Comparison of ENCODE assay signal across 9 mouse cellular contexts in genomic region chr8:83595050-83595345, GRCm38 (mm10). TPM values are rescaled to one million over a fixed set of nuclear protein-coding genes. Genes with fewer than 3 reads are reported as not detected.
DNase-seq lines count a peak whose midpoint lies in the region; ATAC-seq and TF ChIP-seq lines count a peak whose summit lies in the region.
"Not testable (repeated sequence)": the region's sequence is repeated elsewhere in the genome, so short reads cannot be mapped to it uniquely, and the experiment has no call there.
"Had no signal": no experiment of that assay in that cellular context is flagged by ENCODE, and none has a peak within 500 bp of the region (broad histone marks: within the 10 kb centered on the region; RNA-seq: fewer than 3 reads in every experiment).

No protein-coding gene starts in this region.

- H3K79me2 ChIP-seq in MEL (ENCODE audit: control insufficient read depth, insufficient read depth, low read length, poor library complexity): peaks cover 30% of the 10 kb centered on the region

- 0 out of 6 replicates have a peak, but pooled peaks of 1 of the 3 experiments have one; percentile 7 for TF ChIP-seq CTCF in MEL (IDR thresholded peaks at IDR 0.05 in 2 of 3, conservative IDR thresholded peaks at IDR 0.05 in 1 of 3; ENCODE audit: control insufficient read depth in 1 of 3, insufficient read depth in 1 of 3, low read depth in 2 of 3, low read length in 3 of 3, poor library complexity in 1 of 3, severe bottlenecking in 1 of 3)
- not testable (repeated sequence) for TF ChIP-seq CTCF in embryonic fibroblast, embryonic 13.5 days (IDR thresholded peaks at IDR 0.05; ENCODE audit: borderline replicate concordance, insufficient read depth, low read length)
- peak; percentile 35 for TF ChIP-seq CTCF in lung, postnatal 0 days (IDR thresholded peaks at IDR 0.05)

- peak overlapping the region; percentile 71 to 91 for H3K4me3 ChIP-seq in MEL (ENCODE audit: control insufficient read depth in 1 of 2, insufficient read depth in 1 of 2, low read depth in 2 of 2, low read length in 2 of 2)
- peak overlapping the region; percentile 35 for H3K4me3 ChIP-seq in embryonic fibroblast, embryonic 13.5 days (ENCODE audit: insufficient read depth, low read length)
- H3K4me3 ChIP-seq in heart, embryonic 12.5 days: peak overlapping the region; percentile 92
- H3K4me3 ChIP-seq in intestine, embryonic 14.5 days (ENCODE audit: low read depth, low read length): peak overlapping the region; percentile 92
- H3K4me3 ChIP-seq in limb, embryonic 13.5 days: peak overlapping the region; percentile 91
- H3K4me3 ChIP-seq in lung, postnatal 0 days (ENCODE audit: low read depth, low read length): peak overlapping the region; percentile 64; the same call in 1 of the 2 replicates
- peak overlapping the region; percentile 85 for H3K4me3 ChIP-seq in neural tube, embryonic 11.5 days (ENCODE audit: low read depth, low read length)

- H3K9ac ChIP-seq in MEL (ENCODE audit: control insufficient read depth, low read depth, low read length, poor library complexity, severe bottlenecking): peak overlapping the region; percentile 93
- peak overlapping the region; percentile 76 for H3K9ac ChIP-seq in heart, embryonic 12.5 days
- peak overlapping the region; percentile 63 for H3K9ac ChIP-seq in intestine, embryonic 14.5 days (ENCODE audit: low read length)
- peak overlapping the region; percentile 68 for H3K9ac ChIP-seq in limb, embryonic 13.5 days
- peak overlapping the region; percentile 32; the same call in 1 of the 2 replicates for H3K9ac ChIP-seq in lung, postnatal 0 days (replicated peaks; ENCODE audit: low read depth)
- peak overlapping the region; percentile 70; the same call in 1 of the 2 replicates for H3K9ac ChIP-seq in neural tube, embryonic 11.5 days (ENCODE audit: low read length)

- H3K27ac ChIP-seq in MEL (ENCODE audit: control insufficient read depth, low read depth, low read length): peak overlapping the region; percentile 96
- peak overlapping the region; percentile 66 for H3K27ac ChIP-seq in embryonic fibroblast, embryonic 13.5 days (ENCODE audit: insufficient read depth, low read length)
- H3K27ac ChIP-seq in heart, embryonic 12.5 days (ENCODE audit: poor library complexity, severe bottlenecking): peak overlapping the region; percentile 93
- H3K27ac ChIP-seq in intestine, embryonic 14.5 days (ENCODE audit: low read depth): peak overlapping the region; percentile 91
- H3K27ac ChIP-seq in limb, embryonic 13.5 days: peak overlapping the region; percentile 90
- peak overlapping the region; percentile 84 for H3K27ac ChIP-seq in lung, postnatal 0 days (ENCODE audit: low read length)
- peak overlapping the region; percentile 94 for H3K27ac ChIP-seq in neural tube, embryonic 11.5 days (ENCODE audit: low read depth, low read length)

- peak overlapping the region; percentile 86 for H3K4me2 ChIP-seq in heart, embryonic 12.5 days
- peak overlapping the region; percentile 59 for H3K4me2 ChIP-seq in intestine, embryonic 14.5 days (ENCODE audit: low read length)
- H3K4me2 ChIP-seq in limb, embryonic 13.5 days (replicated peaks): peak overlapping the region; percentile 92
- H3K4me2 ChIP-seq in lung, postnatal 0 days (replicated peaks; ENCODE audit: low read depth, low read length): peak overlapping the region; percentile 88
- peak overlapping the region; percentile 54 for H3K4me2 ChIP-seq in neural tube, embryonic 11.5 days (ENCODE audit: low read depth)

- ATAC-seq in heart, embryonic 12.5 days (ENCODE audit: insufficient number of reproducible peaks, low FRiP score); intestine, embryonic 14.5 days (replicated peaks; ENCODE audit: low FRiP score, low TSS enrichment, low read depth); lung, postnatal 0 days; neural tube, embryonic 11.5 days (ENCODE audit: insufficient read depth, low FRiP score, low TSS enrichment): not testable (repeated sequence)
- peak; percentile 5; the same call in 1 of the 2 replicates for ATAC-seq in limb, embryonic 13.5 days (ENCODE audit: low FRiP score, low read depth)

- WGBS in heart, embryonic 12.5 days: 47% methylated on average over 3 of the region's 3 CpGs
- 52% methylated on average over 3 of the region's 3 CpGs for WGBS in intestine, embryonic 14.5 days
- WGBS in limb, embryonic 13.5 days: 56% methylated on average over 3 of the region's 3 CpGs
- 48% methylated on average over 3 of the region's 3 CpGs for WGBS in lung, postnatal 0 days
- WGBS in neural tube, embryonic 11.5 days: 69% methylated on average over 3 of the region's 3 CpGs

- not testable (repeated sequence) for H3K9me3 ChIP-seq in MEL (replicated peaks; ENCODE audit: insufficient read depth, low read length); heart, embryonic 12.5 days (replicated peaks); intestine, embryonic 14.5 days (ENCODE audit: control insufficient read depth, low read length); limb, embryonic 13.5 days; lung, postnatal 0 days (ENCODE audit: low read length); neural tube, embryonic 11.5 days (ENCODE audit: control insufficient read depth, low read length)

- TF ChIP-seq RAD21 in MEL (IDR thresholded peaks at IDR 0.05; ENCODE audit: low read depth, low read length): not testable (repeated sequence)

- not testable (repeated sequence) for H3K27me3 ChIP-seq in MEL (ENCODE audit: control insufficient read depth in 1 of 2, insufficient read depth in 2 of 2, low read length in 2 of 2); heart, embryonic 12.5 days (replicated peaks); intestine, embryonic 14.5 days (replicated peaks; ENCODE audit: control insufficient read depth, insufficient read depth, low read length); limb, embryonic 13.5 days; lung, postnatal 0 days (replicated peaks; ENCODE audit: insufficient read depth, low read length); neural tube, embryonic 11.5 days (ENCODE audit: control insufficient read depth, insufficient read depth, low read length)

- H3K4me1 ChIP-seq in MEL (ENCODE audit: control insufficient read depth in 1 of 2, insufficient read depth in 2 of 2, low read length in 2 of 2): peaks cover 10 to 11% of the 10 kb centered on the region in 2 experiments
- H3K4me1 ChIP-seq in embryonic fibroblast, embryonic 13.5 days (ENCODE audit: control insufficient read depth, insufficient read depth, low read length); lung, postnatal 0 days (ENCODE audit: insufficient read depth, low read depth, low read length); neural tube, embryonic 11.5 days (ENCODE audit: control insufficient read depth, insufficient read depth, low read length): not testable (repeated sequence)
- peaks cover 26% of the 10 kb centered on the region for H3K4me1 ChIP-seq in heart, embryonic 12.5 days (replicated peaks)
- H3K4me1 ChIP-seq in intestine, embryonic 14.5 days (replicated peaks; ENCODE audit: control insufficient read depth, insufficient read depth, low read length): peaks cover 26% of the 10 kb centered on the region
- peaks cover 33% of the 10 kb centered on the region for H3K4me1 ChIP-seq in limb, embryonic 13.5 days

- TF ChIP-seq POLR2A in MEL (IDR thresholded peaks at IDR 0.05; ENCODE audit: control insufficient read depth in 1 of 2, insufficient read depth in 1 of 2, low read depth in 1 of 2, low read length in 2 of 2, poor library complexity in 1 of 2); embryonic fibroblast, embryonic 13.5 days (IDR thresholded peaks at IDR 0.05; ENCODE audit: low read depth, low read length): not testable (repeated sequence)

- not testable (repeated sequence) for DNase-seq in MEL (ENCODE audit: low read depth, low spot score); intestine, embryonic 14.5 days (ENCODE audit: low spot score); lung, postnatal 0 days (ENCODE audit: low spot score); neural tube, embryonic 11.5 days (ENCODE audit: low spot score)

- TF ChIP-seq EP300 in MEL (IDR thresholded peaks at IDR 0.05; ENCODE audit: low read depth in 1 of 2, low read length in 2 of 2); lung, postnatal 0 days (IDR thresholded peaks at IDR 0.05): not testable (repeated sequence)

- H3K36me3 ChIP-seq in MEL (ENCODE audit: control insufficient read depth in 1 of 2, insufficient read depth in 2 of 2, low read length in 2 of 2); intestine, embryonic 14.5 days (ENCODE audit: control insufficient read depth, insufficient read depth, low read length); limb, embryonic 13.5 days; lung, postnatal 0 days (ENCODE audit: insufficient read depth, low read length); neural tube, embryonic 11.5 days (ENCODE audit: control insufficient read depth, insufficient read depth, low read length): not testable (repeated sequence)
- H3K36me3 ChIP-seq in heart, embryonic 12.5 days: peaks cover 15% of the 10 kb centered on the region; the same call in 1 of the 2 replicates

RNA-seq across cellular contexts. Expression of gene Tecr, which starts 12.8 kb away (rescaled TPM):
- total RNA-seq in MEL (2012; rRNA removed): 74.2 and 78.0 TPM in 2 replicates
- 100 to 1,000 TPM in 1 of 2 experiments, not detected in 1; 229 TPM for polyA plus RNA-seq in MEL (2012; ENCODE audit: insufficient read depth in 1 of 2, insufficient read length in 2 of 2, low read depth in 1 of 2, low replicate concordance in 2 of 2, missing spikeins in 1 of 2)
- 210 and 213 TPM in 2 replicates for polyA plus RNA-seq in embryonic fibroblast, embryonic 13.5 days (2011; ENCODE audit: insufficient read length, low read depth, missing spikeins)
- 445 and 456 TPM in 2 replicates for polyA plus RNA-seq in heart, embryonic 12.5 days (2016; fragmentation: Nextera tagmentation; extraction: Ambion mirVana)
- 660 and 684 TPM in 2 replicates for polyA plus RNA-seq in intestine, embryonic 14.5 days (2014; fragmentation: Nextera tagmentation; extraction: Ambion mirVana)
- 578 and 605 TPM in 2 replicates for polyA plus RNA-seq in limb, embryonic 13.5 days (2015; fragmentation: Nextera tagmentation; extraction: Ambion mirVana)
- polyA plus RNA-seq in lung, postnatal 0 days (2015; fragmentation: Nextera tagmentation; extraction: Ambion mirVana): 273 and 293 TPM in 2 replicates
- polyA plus RNA-seq in neural tube, embryonic 11.5 days (2014; fragmentation: Nextera tagmentation; extraction: Ambion mirVana): 734 and 760 TPM in 2 replicates

RNA-seq across cellular contexts. Expression of gene Dnajb1, which starts 13.0 kb away (rescaled TPM):
- 38.2 and 43.2 TPM in 2 replicates for total RNA-seq in MEL (2012; rRNA removed)
- polyA plus RNA-seq in MEL (2012; ENCODE audit: insufficient read depth in 1 of 2, insufficient read length in 2 of 2, low read depth in 1 of 2, low replicate concordance in 2 of 2, missing spikeins in 1 of 2): 10 to 100 TPM in 1 of 2 experiments, not detected in 1; 56.6 TPM
- 27.7 and 32.2 TPM in 2 replicates for polyA plus RNA-seq in embryonic fibroblast, embryonic 13.5 days (2011; ENCODE audit: insufficient read length, low read depth, missing spikeins)
- polyA plus RNA-seq in heart, embryonic 12.5 days (2016; fragmentation: Nextera tagmentation; extraction: Ambion mirVana): 45.1 and 47.4 TPM in 2 replicates
- 46.5 and 48.7 TPM in 2 replicates for polyA plus RNA-seq in intestine, embryonic 14.5 days (2014; fragmentation: Nextera tagmentation; extraction: Ambion mirVana)
- polyA plus RNA-seq in limb, embryonic 13.5 days (2015; fragmentation: Nextera tagmentation; extraction: Ambion mirVana): 67.0 and 72.5 TPM in 2 replicates
- polyA plus RNA-seq in lung, postnatal 0 days (2015; fragmentation: Nextera tagmentation; extraction: Ambion mirVana): 34.3 and 43.6 TPM in 2 replicates
- polyA plus RNA-seq in neural tube, embryonic 11.5 days (2014; fragmentation: Nextera tagmentation; extraction: Ambion mirVana): 64.9 and 68.9 TPM in 2 replicates

RNA-seq across cellular contexts. Expression of gene Ndufb7, which starts 28.5 kb away (rescaled TPM):
- 306 and 311 TPM in 2 replicates for total RNA-seq in MEL (2012; rRNA removed)
- 100 to 1,000 TPM in 1 of 2 experiments, not detected in 1; 194 TPM for polyA plus RNA-seq in MEL (2012; ENCODE audit: insufficient read depth in 1 of 2, insufficient read length in 2 of 2, low read depth in 1 of 2, low replicate concordance in 2 of 2, missing spikeins in 1 of 2)
- polyA plus RNA-seq in embryonic fibroblast, embryonic 13.5 days (2011; ENCODE audit: insufficient read length, low read depth, missing spikeins): 67.4 and 86.9 TPM in 2 replicates
- 547 and 555 TPM in 2 replicates for polyA plus RNA-seq in heart, embryonic 12.5 days (2016; fragmentation: Nextera tagmentation; extraction: Ambion mirVana)
- 364 and 372 TPM in 2 replicates for polyA plus RNA-seq in intestine, embryonic 14.5 days (2014; fragmentation: Nextera tagmentation; extraction: Ambion mirVana)
- polyA plus RNA-seq in limb, embryonic 13.5 days (2015; fragmentation: Nextera tagmentation; extraction: Ambion mirVana): 282 and 290 TPM in 2 replicates
- polyA plus RNA-seq in lung, postnatal 0 days (2015; fragmentation: Nextera tagmentation; extraction: Ambion mirVana): 258 and 286 TPM in 2 replicates
- polyA plus RNA-seq in neural tube, embryonic 11.5 days (2014; fragmentation: Nextera tagmentation; extraction: Ambion mirVana): 326 and 331 TPM in 2 replicates

RNA-seq across cellular contexts. Expression of gene Gipc1, which starts 57.5 kb away (rescaled TPM):
- total RNA-seq in MEL (2012; rRNA removed): 34.3 and 38.6 TPM in 2 replicates
- polyA plus RNA-seq in MEL (2012; ENCODE audit: insufficient read depth in 1 of 2, insufficient read length in 2 of 2, low read depth in 1 of 2, low replicate concordance in 2 of 2, missing spikeins in 1 of 2): 10 to 100 TPM in 1 of 2 experiments, not detected in 1; 70.7 TPM
- 47.4 and 63.3 TPM in 2 replicates for polyA plus RNA-seq in embryonic fibroblast, embryonic 13.5 days (2011; ENCODE audit: insufficient read length, low read depth, missing spikeins)
- 175 and 180 TPM in 2 replicates for polyA plus RNA-seq in heart, embryonic 12.5 days (2016; fragmentation: Nextera tagmentation; extraction: Ambion mirVana)
- polyA plus RNA-seq in intestine, embryonic 14.5 days (2014; fragmentation: Nextera tagmentation; extraction: Ambion mirVana): 158 and 160 TPM in 2 replicates
- polyA plus RNA-seq in limb, embryonic 13.5 days (2015; fragmentation: Nextera tagmentation; extraction: Ambion mirVana): 163 and 167 TPM in 2 replicates
- polyA plus RNA-seq in lung, postnatal 0 days (2015; fragmentation: Nextera tagmentation; extraction: Ambion mirVana): 123 and 134 TPM in 2 replicates
- 174 and 181 TPM in 2 replicates for polyA plus RNA-seq in neural tube, embryonic 11.5 days (2014; fragmentation: Nextera tagmentation; extraction: Ambion mirVana)

RNA-seq across cellular contexts. Expression of gene Olfr370, which starts 59.4 kb away (rescaled TPM):
- not detected in 2 replicates for total RNA-seq in MEL (2012; rRNA removed)
- polyA plus RNA-seq in MEL (2012; ENCODE audit: insufficient read depth in 1 of 2, insufficient read length in 2 of 2, low read depth in 1 of 2, low replicate concordance in 2 of 2, missing spikeins in 1 of 2): under 1 TPM in 1 of 2 experiments, not detected in 1; 0.26 TPM
- polyA plus RNA-seq in embryonic fibroblast, embryonic 13.5 days (2011; ENCODE audit: insufficient read length, low read depth, missing spikeins): not detected in 2 replicates
- not detected in 2 replicates for polyA plus RNA-seq in heart, embryonic 12.5 days (2016; fragmentation: Nextera tagmentation; extraction: Ambion mirVana)
- polyA plus RNA-seq in intestine, embryonic 14.5 days (2014; fragmentation: Nextera tagmentation; extraction: Ambion mirVana): not detected in 2 replicates
- not detected in 2 replicates for polyA plus RNA-seq in limb, embryonic 13.5 days (2015; fragmentation: Nextera tagmentation; extraction: Ambion mirVana)
- not detected in 2 replicates for polyA plus RNA-seq in lung, postnatal 0 days (2015; fragmentation: Nextera tagmentation; extraction: Ambion mirVana)
- polyA plus RNA-seq in neural tube, embryonic 11.5 days (2014; fragmentation: Nextera tagmentation; extraction: Ambion mirVana): not detected in 2 replicates
- total RNA-seq: granulocyte monocyte progenitor cell, adult 5-6 weeks had no signal
- polyA plus RNA-seq: activated CD4-positive, CD25-positive, alpha-beta regulatory T cell, adult 4 months had no signal

Comparison
In these comparisons a context has a peak if more than half of its experiments do, and no peak if none do; other contexts are left out.
1. H3K4me3 ChIP-seq: peak in every context shown above with its lines; median percentile 92 in heart, embryonic 12.5 days; 92 in intestine, embryonic 14.5 days; 91 in limb, embryonic 13.5 days; 85 in neural tube, embryonic 11.5 days; 81 in MEL; 64 in lung, postnatal 0 days; 35 in embryonic fibroblast, embryonic 13.5 days.
2. H3K9ac ChIP-seq: peak in every context shown above with its lines; median percentile 93 in MEL; 76 in heart, embryonic 12.5 days; 70 in neural tube, embryonic 11.5 days; 68 in limb, embryonic 13.5 days; 63 in intestine, embryonic 14.5 days; 32 in lung, postnatal 0 days.